ENCODE assay signal across 8 mouse cellular contexts in genomic region chr3:83899556-83899955, GRCm38 (mm10). TPM values are rescaled to one million over a fixed set of nuclear protein-coding genes. Genes with fewer than 3 reads are reported as not detected.
DNase-seq lines count a peak whose midpoint lies in the region; ATAC-seq lines count a peak whose summit lies in the region.

No protein-coding gene starts in this region.

- H3K27ac ChIP-seq in embryonic facial prominence, embryonic 14.5 days (replicated peaks; ENCODE audit: low read depth, low read length) = no peak overlapping the region

- no peak overlapping the region for H3K4me2 ChIP-seq in embryonic facial prominence, embryonic 14.5 days (ENCODE audit: low read depth, low read length)

- no peak overlapping the region for H3K4me3 ChIP-seq in embryonic facial prominence, embryonic 14.5 days (ENCODE audit: low read depth, low read length)

- peak; percentile 26 for DNase-seq in cerebellum, adult 9-10 months
- DNase-seq in WW6 (ENCODE audit: low read depth, low spot score) = peak; percentile 11
- peak; percentile 65 for DNase-seq in embryonic facial prominence, embryonic 14.5 days (ENCODE audit: low spot score)
- DNase-seq in heart, postnatal 25 days (ENCODE audit: low spot score) = peak; percentile 26
- peak; percentile 44 to 71 for DNase-seq in kidney, postnatal 36 days
- peak; percentile 72 for DNase-seq in lung, postnatal 10 days
- peak; percentile 80 for DNase-seq in retina, embryonic 14.5 days (ENCODE audit: low spot score)

- peaks cover 73% of the 10 kb centered on the region for H3K36me3 ChIP-seq in embryonic facial prominence, embryonic 14.5 days (ENCODE audit: control insufficient read depth, insufficient read depth, low read length)

- no peak overlapping the region for H3K9ac ChIP-seq in embryonic facial prominence, embryonic 14.5 days (ENCODE audit: low read depth, low read length)

- WGBS in embryonic facial prominence, embryonic 14.5 days = 51% methylated on average over 8 of the region's 8 CpGs

- no peaks in the 10 kb centered on the region for H3K9me3 ChIP-seq in embryonic facial prominence, embryonic 14.5 days (ENCODE audit: control insufficient read depth, low read length)

- H3K4me1 ChIP-seq in embryonic facial prominence, embryonic 14.5 days (ENCODE audit: control insufficient read depth, insufficient read depth, low read length) = no peaks in the 10 kb centered on the region

- intact Hi-C loops in heart, postnatal 25 days (cut with DNase I) = loop anchor here (1.0 to 2.0 kb wide), 2 partner anchors 58 to 101 kb away; partner anchors contain the start of gene Tlr2

- no peaks in the 10 kb centered on the region for H3K27me3 ChIP-seq in embryonic facial prominence, embryonic 14.5 days (replicated peaks; ENCODE audit: control insufficient read depth, insufficient read depth, low read length)

- ATAC-seq in cerebellum, adult (ENCODE audit: insufficient number of reproducible peaks, low FRiP score, low TSS enrichment) = no peak
- 0 out of 2 replicates have a peak, but pooled peaks have one; percentile 13 for ATAC-seq in embryonic facial prominence, embryonic 14.5 days (ENCODE audit: low read depth)

RNA-seq across cellular contexts. Expression of gene Tlr2, which starts 58.0 kb away (rescaled TPM):
- 6.8 and 8.0 TPM in 2 replicates for polyA plus RNA-seq in embryonic facial prominence, embryonic 14.5 days (2014; fragmentation: Nextera tagmentation; extraction: Ambion mirVana)
- total RNA-seq in heart, postnatal 25 days (2021) = 1 to 10 TPM; 2.1 to 2.8 TPM

Comparison
In these comparisons a context has a peak if more than half of its experiments do, and no peak if none do; other contexts are left out.
1. DNase-seq: peak in every context shown above with its lines; median percentile 80 in retina, embryonic 14.5 days; 72 in lung, postnatal 10 days; 65 in embryonic facial prominence, embryonic 14.5 days; 58 in kidney, postnatal 36 days; 26 in cerebellum, adult 9-10 months; 26 in heart, postnatal 25 days; 11 in WW6.